Mouse (Mus musculus): ENCODE measurements at regions not wholly inside any gene's neighbourhood (a gene's known extent, or its start where the extent isn't known, plus 50 kb on each side); places are given as distances from the start of the nearest gene placed in this dataset.

GRCm38 (mm10) chr16:89674159-89674902 lies 103.3 kb upstream of the Krtap11-1 start:
- H3K27me3 ChIP-seq = no peaks in the 10 kb centered on the region
- H3K4me3 ChIP-seq (replicated peaks) = no peak overlapping the region
- no peak overlapping the region for H3K27ac ChIP-seq
- H3K9ac ChIP-seq = no peak overlapping the region
- H3K9me3 ChIP-seq = no peaks in the 10 kb centered on the region
- H3K36me3 ChIP-seq (replicated peaks) = no peaks in the 10 kb centered on the region
- no peak overlapping the region for H3K4me2 ChIP-seq
- WGBS = 86% methylated on average over 16 of the region's 16 CpGs
- no peak for ATAC-seq (ENCODE audit: low FRiP score)
- H3K4me1 ChIP-seq = no peaks in the 10 kb centered on the region

GRCm38 (mm10) chr16:89671188-89671726 lies 100.3 kb upstream of the Krtap11-1 start:
- H3K9ac ChIP-seq = no peak overlapping the region
- H3K36me3 ChIP-seq (replicated peaks) = no peaks in the 10 kb centered on the region
- no peak overlapping the region for H3K27ac ChIP-seq
- H3K4me3 ChIP-seq (replicated peaks) = no peak overlapping the region
- H3K4me2 ChIP-seq = no peak overlapping the region
- no peak for ATAC-seq (ENCODE audit: low FRiP score)
- no peaks in the 10 kb centered on the region for H3K9me3 ChIP-seq
- H3K27me3 ChIP-seq = no peaks in the 10 kb centered on the region
- 66% methylated on average over 9 of the region's 9 CpGs for WGBS
- no peaks in the 10 kb centered on the region for H3K4me1 ChIP-seq

- H3K36me3 ChIP-seq (replicated peaks) = no peaks in the 10 kb centered on the region
- H3K27ac ChIP-seq = no peak overlapping the region
- H3K9ac ChIP-seq = no peak overlapping the region
- no peak overlapping the region for H3K4me2 ChIP-seq
- H3K4me1 ChIP-seq = no peaks in the 10 kb centered on the region
- H3K9me3 ChIP-seq = no peaks in the 10 kb centered on the region
- H3K4me3 ChIP-seq (replicated peaks) = no peak overlapping the region
- WGBS = 79% methylated on average over 2 of the region's 2 CpGs
- ATAC-seq (ENCODE audit: low FRiP score) = no peak
- no peaks in the 10 kb centered on the region for H3K27me3 ChIP-seq
Observed at GRCm38 (mm10) chr16:89660071-89660470, 89.1 kb upstream of the Krtap11-1 start.

GRCm38 (mm10) chr16:89656036-89656435 lies 85.1 kb upstream of the Krtap11-1 start:
- no peak overlapping the region for H3K27ac ChIP-seq
- H3K9me3 ChIP-seq = 0 out of 2 replicates have a peak, but pooled peaks cover 9% of the 10 kb centered on the region
- H3K4me3 ChIP-seq (replicated peaks) = no peak overlapping the region
- H3K4me2 ChIP-seq = no peak overlapping the region
- no peaks in the 10 kb centered on the region for H3K4me1 ChIP-seq
- no peaks in the 10 kb centered on the region for H3K27me3 ChIP-seq
- WGBS = 93% methylated on average over 3 of the region's 3 CpGs
- no peaks in the 10 kb centered on the region for H3K36me3 ChIP-seq (replicated peaks)
- no peak overlapping the region for H3K9ac ChIP-seq
- no peak for ATAC-seq (ENCODE audit: low FRiP score)

- H3K36me3 ChIP-seq (replicated peaks) = no peaks in the 10 kb centered on the region
- no peak overlapping the region for H3K27ac ChIP-seq
- no peaks in the 10 kb centered on the region for H3K4me1 ChIP-seq
- no peaks in the 10 kb centered on the region for H3K27me3 ChIP-seq
- 87% methylated on average over 4 of the region's 4 CpGs for WGBS
- ATAC-seq (ENCODE audit: low FRiP score) = no peak
- H3K9ac ChIP-seq = no peak overlapping the region
- no peak overlapping the region for H3K4me3 ChIP-seq (replicated peaks)
- H3K9me3 ChIP-seq = no peaks in the 10 kb centered on the region
- no peak overlapping the region for H3K4me2 ChIP-seq
Observed at GRCm38 (mm10) chr16:89648651-89649050, 77.7 kb upstream of the Krtap11-1 start.

GRCm38 (mm10) chr16:89633917-89634601 lies 63.1 kb upstream of the Krtap11-1 start:
- 52% methylated on average over 9 of the region's 9 CpGs for WGBS
- Histone ChIP-seq H3K9ac (no peak overlapping the region), H3K4me2 (no peak overlapping the region), H3K27me3 (no peaks in the 10 kb centered on the region), H3K27ac (no peak overlapping the region), H3K9me3 (no peaks in the 10 kb centered on the region), H3K4me3 (replicated peaks) (no peak overlapping the region), H3K36me3 (replicated peaks) (no peaks in the 10 kb centered on the region), H3K4me1 (no peaks in the 10 kb centered on the region)
- no peak for ATAC-seq (ENCODE audit: low FRiP score)

- no peak for ATAC-seq (ENCODE audit: low FRiP score)
- Histone ChIP-seq H3K4me3 (replicated peaks) (no peak overlapping the region), H3K36me3 (replicated peaks) (no peaks in the 10 kb centered on the region), H3K9ac (no peak overlapping the region), H3K4me1 (no peaks in the 10 kb centered on the region), H3K9me3 (no peaks in the 10 kb centered on the region), H3K4me2 (no peak overlapping the region), H3K27ac (no peak overlapping the region), H3K27me3 (no peaks in the 10 kb centered on the region)
- 31% methylated on average over 6 of the region's 6 CpGs for WGBS
Observed at GRCm38 (mm10) chr16:89632114-89632622, 61.2 kb upstream of the Krtap11-1 start.

- Histone ChIP-seq H3K9me3 (no peaks in the 10 kb centered on the region), H3K36me3 (replicated peaks) (no peaks in the 10 kb centered on the region), H3K4me3 (replicated peaks) (no peak overlapping the region), H3K27ac (no peak overlapping the region), H3K27me3 (no peaks in the 10 kb centered on the region), H3K4me1 (no peaks in the 10 kb centered on the region), H3K4me2 (no peak overlapping the region), H3K9ac (no peak overlapping the region)
- no peak for ATAC-seq (ENCODE audit: low FRiP score)
- WGBS = 95% methylated on average over 9 of the region's 9 CpGs
Observed at GRCm38 (mm10) chr16:89631396-89632113, 60.6 kb upstream of the Krtap11-1 start.

GRCm38 (mm10) chr16:89625710-89626109 lies 54.7 kb upstream of the Krtap11-1 start:
- Histone ChIP-seq H3K9ac (no peak overlapping the region), H3K27ac (no peak overlapping the region), H3K4me3 (replicated peaks) (no peak overlapping the region), H3K4me2 (no peak overlapping the region), H3K4me1 (0 out of 2 replicates have a peak, but pooled peaks cover 4% of the 10 kb centered on the region), H3K36me3 (replicated peaks) (no peaks in the 10 kb centered on the region), H3K9me3 (no peaks in the 10 kb centered on the region), H3K27me3 (no peaks in the 10 kb centered on the region)
- ATAC-seq (ENCODE audit: low FRiP score) = no peak
- WGBS = 93% methylated on average over 12 of the region's 12 CpGs

- H3K4me3 ChIP-seq (replicated peaks) = no peak overlapping the region
- H3K9ac ChIP-seq = no peak overlapping the region
- H3K36me3 ChIP-seq (replicated peaks) = no peaks in the 10 kb centered on the region
- no peaks in the 10 kb centered on the region for H3K27me3 ChIP-seq
- H3K4me2 ChIP-seq = no peak overlapping the region
- 0 out of 2 replicates have a peak, but pooled peaks cover 4% of the 10 kb centered on the region for H3K4me1 ChIP-seq
- H3K9me3 ChIP-seq = no peaks in the 10 kb centered on the region
- H3K27ac ChIP-seq = no peak overlapping the region
- ATAC-seq (ENCODE audit: low FRiP score) = no peak
- 92% methylated on average over 12 of the region's 12 CpGs for WGBS
Observed at GRCm38 (mm10) chr16:89625253-89625652, 54.3 kb upstream of the Krtap11-1 start.
